Mouse (Mus musculus): ENCODE results near the gene Lrrc23.

- TF ChIP-seq MYOD1 (IDR thresholded peaks at IDR 0.05; ENCODE audit: control insufficient read depth in 1 of 3, insufficient read length in 2 of 3, low read depth in 2 of 3) (no peak), POLR2A (IDR thresholded peaks at IDR 0.05; ENCODE audit: insufficient read length, low read depth) (no peak), USF1 (IDR thresholded peaks at IDR 0.05; ENCODE audit: low read depth) (no peak), MAX (IDR thresholded peaks at IDR 0.05; ENCODE audit: low read depth) (no peak)
These were observed 31.8 kb upstream of the Lrrc23 start for GRCm38 (mm10) chr6:124811403-124811665.

Measured in myocyte (in vitro differentiated cells).